Mouse (Mus musculus): Measurements from ENCODE around the gene Vmn1r235.

DNA sequence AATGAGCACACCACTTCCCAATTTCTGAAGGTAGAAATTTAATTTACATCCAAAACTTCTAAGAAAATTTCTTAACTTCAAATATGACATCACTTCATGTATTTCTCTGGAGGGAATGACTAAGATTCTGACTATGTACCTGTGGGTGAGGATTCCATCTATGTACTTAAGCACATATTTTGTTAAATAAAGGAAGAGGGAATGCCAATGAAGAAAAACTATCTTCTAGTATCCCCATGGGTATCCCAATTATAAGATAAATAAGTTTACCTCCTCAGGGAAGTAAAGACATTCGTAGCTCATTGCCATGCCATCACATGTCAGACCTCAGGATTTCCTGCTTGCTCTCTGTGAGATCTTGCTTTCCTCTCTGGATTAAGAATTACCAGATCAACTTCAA is 30.4 kb upstream of the Vmn1r235 start, which contains the start of gene Vmn1r234:
- TF ChIP-seq CTCF (IDR thresholded peaks at IDR 0.05; ENCODE audit: control insufficient read depth, insufficient read depth, low read length) (no peak), POLR2A (IDR thresholded peaks at IDR 0.05; ENCODE audit: borderline replicate concordance, control insufficient read depth, low read depth, low read length) (no peak)

Measured in bone marrow, adult 2 months (tissue).